Mouse (Mus musculus) hindbrain, embryonic 16.5 days (tissue): ENCODE measurements around the gene Sept9. TPM values are rescaled to one million over a fixed set of nuclear protein-coding genes. Genes with fewer than 3 reads are reported as not detected.

Experiments used
- ATAC-seq: fragments of 200-750 bp; cut with Nextera tagmentation; 2 replicates; pipeline ENCODE4 v1.8.0; 2017; ENCODE audit warnings: moderate TSS enrichment, moderate library complexity
- H3K27ac ChIP-seq: fragments of 300-500 bp; sonication (generic); 2 replicates; pipeline ENCODE4 v1.5.1; 2014; ENCODE audit warnings: low read depth, mild to moderate bottlenecking, control low read depth, low read length, moderate library complexity
- H3K27me3 ChIP-seq: fragments of 300-500 bp; sonication (generic); replicated peaks from 2 replicates; pipeline ENCODE4 v1.6.1; 2014; ENCODE audit warnings: low read length; ENCODE audit not compliant: control insufficient read depth, insufficient read depth
- H3K36me3 ChIP-seq: fragments of 300-500 bp; sonication (generic); 2 replicates; pipeline ENCODE4 v1.6.1; 2014; ENCODE audit warnings: mild to moderate bottlenecking, low read length, moderate library complexity, mixed read lengths; ENCODE audit not compliant: control insufficient read depth, insufficient read depth
- H3K4me1 ChIP-seq: fragments of 300-500 bp; sonication (generic); 2 replicates; pipeline ENCODE4 v1.6.1; 2014; ENCODE audit warnings: low read depth, low read length; ENCODE audit not compliant: control insufficient read depth, insufficient read depth
- H3K4me2 ChIP-seq: fragments of 300-500 bp; sonication (generic); 2 replicates; pipeline ENCODE4 v1.6.1; 2014; ENCODE audit warnings: mild to moderate bottlenecking, low read length, control low read depth, moderate library complexity
- H3K4me3 ChIP-seq: fragments of 300-500 bp; sonication (generic); 2 replicates; pipeline ENCODE4 v1.5.1; 2014; ENCODE audit warnings: mild to moderate bottlenecking, low read length, control low read depth, moderate library complexity
- H3K9ac ChIP-seq: fragments of 300-500 bp; sonication (generic); 2 replicates; pipeline ENCODE4 v1.6.1; 2014; ENCODE audit warnings: low read depth, mild to moderate bottlenecking, control low read depth, low read length, moderate library complexity
- H3K9me3 ChIP-seq: fragments of 300-500 bp; sonication (generic); 2 replicates; pipeline ENCODE4 v1.6.1; 2014; ENCODE audit warnings: mild to moderate bottlenecking, low read length, moderate library complexity; ENCODE audit not compliant: control insufficient read depth
- WGBS: fragments of 180-500 bp; shearing (Covaris S2); extraction: QIAGEN DNeasy Blood & Tissue Kit; methylation state at CpG from one replicate; pipeline ENCODE4 v1.1.7; 2014; 5-methylcytosine and 5-hydroxymethylcytosine counted together
- polyA plus RNA-seq: library from polyadenylated mRNA; unstranded; fragments of >200 nt; fragmentation: Nextera tagmentation; extraction: Ambion mirVana; gene quantifications from 2 replicates; pipeline ENCODE4 v1.2.1, GENCODE M21; 2015

Sept9 gene
- polyA plus RNA-seq, 1 experiment from 2014 or later = 109 TPM

GRCm38 (mm10) chr11:117292446-117292845 is 93.0 kb downstream of the Sept9 start:
- Histone ChIP-seq H3K9ac (no peak overlapping the region), H3K4me2 (no peak overlapping the region), H3K9me3 (no peaks in the 10 kb centered on the region), H3K27ac (no peak overlapping the region), H3K27me3 (no peaks in the 10 kb centered on the region), H3K4me1 (peaks cover 19% of the 10 kb centered on the region; the same call in 1 of the 2 replicates), H3K4me3 (no peak overlapping the region), H3K36me3 (no peaks in the 10 kb centered on the region)
- ATAC-seq = no peak
- WGBS = 87% methylated on average over 11 of the region's 11 CpGs

GRCm38 (mm10) chr11:117295266-117295665 is 95.8 kb downstream of the Sept9 start:
- no peak overlapping the region for H3K4me2 ChIP-seq
- WGBS = 38% methylated on average over 5 of the region's 7 CpGs
- H3K27ac ChIP-seq = peak overlapping the region; percentile 39; the same call in 1 of the 2 replicates
- no peak overlapping the region for H3K9ac ChIP-seq
- peaks cover 19% of the 10 kb centered on the region; the same call in 1 of the 2 replicates for H3K4me1 ChIP-seq
- H3K9me3 ChIP-seq = no peaks in the 10 kb centered on the region
- H3K27me3 ChIP-seq = no peaks in the 10 kb centered on the region
- H3K4me3 ChIP-seq = no peak overlapping the region
- ATAC-seq = 0 out of 2 replicates have a peak, but pooled peaks have one; percentile 34
- H3K36me3 ChIP-seq = no peaks in the 10 kb centered on the region

- no peak for ATAC-seq
- no peaks in the 10 kb centered on the region for H3K9me3 ChIP-seq
- H3K27me3 ChIP-seq = no peaks in the 10 kb centered on the region
- H3K4me3 ChIP-seq = no peak overlapping the region
- H3K36me3 ChIP-seq = no peaks in the 10 kb centered on the region
- peaks cover 19% of the 10 kb centered on the region; the same call in 1 of the 2 replicates for H3K4me1 ChIP-seq
- peak overlapping the region; percentile 19; the same call in 1 of the 2 replicates for H3K27ac ChIP-seq
- WGBS = 66% methylated on average over 3 of the region's 4 CpGs
- no peak overlapping the region for H3K9ac ChIP-seq
- no peak overlapping the region for H3K4me2 ChIP-seq
Measured at GRCm38 (mm10) chr11:117296116-117296499, 96.6 kb downstream of the Sept9 start.

GRCm38 (mm10) chr11:117296500-117297189 is 97.2 kb downstream of the Sept9 start:
- H3K27me3 ChIP-seq = no peaks in the 10 kb centered on the region
- ATAC-seq = peak; percentile 79
- H3K4me3 ChIP-seq = no peak overlapping the region
- no peak overlapping the region for H3K4me2 ChIP-seq
- no peaks in the 10 kb centered on the region for H3K36me3 ChIP-seq
- no peak overlapping the region for H3K9ac ChIP-seq
- H3K4me1 ChIP-seq = peaks cover 19% of the 10 kb centered on the region; the same call in 1 of the 2 replicates
- 51% methylated on average over 11 of the region's 14 CpGs for WGBS
- H3K27ac ChIP-seq = peak overlapping the region; percentile 42
- no peaks in the 10 kb centered on the region for H3K9me3 ChIP-seq

- no peak for ATAC-seq
- H3K4me1 ChIP-seq = peaks cover 19% of the 10 kb centered on the region; the same call in 1 of the 2 replicates
- H3K36me3 ChIP-seq = no peaks in the 10 kb centered on the region
- no peak overlapping the region; the same call in 1 of the 2 replicates for H3K27ac ChIP-seq
- H3K27me3 ChIP-seq = no peaks in the 10 kb centered on the region
- no peak overlapping the region for H3K4me3 ChIP-seq
- no peaks in the 10 kb centered on the region for H3K9me3 ChIP-seq
- no peak overlapping the region for H3K9ac ChIP-seq
- H3K4me2 ChIP-seq = no peak overlapping the region
- 90% methylated on average over 3 of the region's 3 CpGs for WGBS
Measured at GRCm38 (mm10) chr11:117297190-117297829, 97.8 kb downstream of the Sept9 start.

GRCm38 (mm10) chr11:117299741-117300140 is 100.3 kb downstream of the Sept9 start:
- H3K27me3 ChIP-seq = no peaks in the 10 kb centered on the region
- peaks cover 19% of the 10 kb centered on the region; the same call in 1 of the 2 replicates for H3K4me1 ChIP-seq
- no peak overlapping the region for H3K27ac ChIP-seq
- H3K9me3 ChIP-seq = no peaks in the 10 kb centered on the region
- no peak overlapping the region for H3K4me2 ChIP-seq
- no peak for ATAC-seq
- WGBS = 94% methylated on average over 6 of the region's 6 CpGs
- H3K36me3 ChIP-seq = no peaks in the 10 kb centered on the region
- no peak overlapping the region for H3K4me3 ChIP-seq
- no peak overlapping the region for H3K9ac ChIP-seq

GRCm38 (mm10) chr11:117300809-117301208 is 101.3 kb downstream of the Sept9 start:
- WGBS = 90% methylated on average over 4 of the region's 4 CpGs
- no peak overlapping the region for H3K9ac ChIP-seq
- H3K4me3 ChIP-seq = no peak overlapping the region
- H3K27ac ChIP-seq = no peak overlapping the region
- no peaks in the 10 kb centered on the region for H3K27me3 ChIP-seq
- no peak for ATAC-seq
- no peaks in the 10 kb centered on the region for H3K9me3 ChIP-seq
- no peaks in the 10 kb centered on the region for H3K36me3 ChIP-seq
- no peak overlapping the region for H3K4me2 ChIP-seq
- H3K4me1 ChIP-seq = peaks cover 9% of the 10 kb centered on the region; the same call in 1 of the 2 replicates

- Histone ChIP-seq H3K9me3 (no peaks in the 10 kb centered on the region), H3K4me3 (no peak overlapping the region), H3K27ac (no peak overlapping the region), H3K27me3 (no peaks in the 10 kb centered on the region), H3K9ac (no peak overlapping the region), H3K36me3 (no peaks in the 10 kb centered on the region), H3K4me2 (no peak overlapping the region), H3K4me1 (peaks cover 2% of the 10 kb centered on the region; the same call in 1 of the 2 replicates)
- ATAC-seq = no peak
- 69% methylated on average over 6 of the region's 6 CpGs for WGBS
Measured at GRCm38 (mm10) chr11:117301716-117302115, 102.3 kb downstream of the Sept9 start.

GRCm38 (mm10) chr11:117302371-117302770 is 102.9 kb downstream of the Sept9 start:
- H3K27me3 ChIP-seq = no peaks in the 10 kb centered on the region
- no peaks in the 10 kb centered on the region for H3K9me3 ChIP-seq
- no peak overlapping the region for H3K4me3 ChIP-seq
- no peak overlapping the region for H3K9ac ChIP-seq
- H3K4me2 ChIP-seq = no peak overlapping the region
- no peaks in the 10 kb centered on the region for H3K36me3 ChIP-seq
- no peak overlapping the region for H3K27ac ChIP-seq
- WGBS = 90% methylated on average over 5 of the region's 5 CpGs
- no peak for ATAC-seq
- H3K4me1 ChIP-seq = no peaks in the 10 kb centered on the region
